Mouse (Mus musculus): Measurements from ENCODE around the gene Sfxn1.

Gene Sfxn1

GRCm38 (mm10) chr13:54077470-54078174 lies 6.0 kb downstream of the Sfxn1 start:
- no peak for DNase-seq

DNA sequence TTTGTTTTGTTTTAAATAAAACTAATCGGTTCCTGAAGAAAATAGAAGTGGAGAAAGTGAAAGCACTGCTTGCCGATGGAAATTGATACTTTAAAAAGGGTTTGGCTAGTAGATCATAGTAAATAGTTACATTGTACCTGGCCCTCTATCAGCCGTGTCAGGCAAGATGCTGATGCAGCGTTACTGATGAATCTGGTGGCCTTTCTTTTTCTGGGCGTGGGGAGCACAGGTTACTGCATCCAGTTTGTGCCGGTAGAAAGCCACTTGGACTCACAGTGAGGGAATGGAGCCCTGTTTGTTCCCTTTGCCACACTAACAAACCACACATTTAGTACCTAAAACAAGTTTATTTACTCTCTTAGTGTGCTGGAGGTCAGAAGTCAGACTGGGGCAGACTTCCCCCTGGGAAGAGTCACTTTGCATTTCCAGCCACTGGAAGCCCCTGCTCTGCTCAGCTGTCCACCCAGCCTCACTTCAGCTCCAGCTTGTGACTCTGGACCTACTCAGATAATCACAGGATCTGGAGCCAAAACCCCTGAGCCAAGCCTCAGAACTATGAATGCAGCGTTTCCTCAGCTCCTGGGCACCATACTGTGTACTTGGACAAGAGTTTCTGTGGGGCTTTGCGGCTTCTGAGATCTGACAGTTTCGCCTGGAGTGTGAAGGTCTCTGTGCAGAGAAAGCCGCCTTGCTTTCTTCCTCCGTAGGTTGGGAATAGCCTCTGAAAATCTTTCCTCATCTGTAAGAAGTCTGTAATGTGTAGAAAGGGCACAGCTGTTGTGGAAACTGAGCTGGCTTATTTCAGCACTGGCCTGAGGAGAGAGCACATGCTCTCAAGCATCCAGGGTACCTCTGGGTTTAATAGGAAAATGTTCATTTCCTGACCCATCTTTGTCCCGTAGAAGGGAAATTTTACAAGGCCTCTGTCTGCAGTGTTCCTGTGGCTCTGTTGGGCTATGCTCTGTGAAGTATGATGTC lies 8.4 kb downstream of the Sfxn1 start:
- DNase-seq, result no peak

DNA sequence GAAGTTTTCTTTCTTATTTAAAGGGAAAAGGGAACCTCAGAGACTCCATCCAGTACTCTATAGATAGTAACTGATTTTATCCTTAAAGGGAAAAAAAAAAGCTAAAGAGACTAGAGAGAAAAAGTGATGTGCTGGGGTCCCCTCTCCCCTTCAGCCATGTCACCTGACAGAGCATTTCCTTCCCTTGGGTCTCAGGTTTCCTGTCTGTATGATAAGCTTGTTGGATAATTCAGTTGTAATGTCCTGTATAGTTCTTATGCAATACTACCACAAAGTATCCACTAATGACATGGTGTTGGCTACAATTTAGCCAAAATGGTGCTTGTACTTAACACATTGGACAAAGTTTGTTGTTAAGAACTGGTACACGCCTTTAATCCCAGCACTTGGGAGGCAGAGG lies 9.1 kb downstream of the Sfxn1 start:
- DNase-seq, result no peak

- DNase-seq, result no peak
Measured at GRCm38 (mm10) chr13:54082946-54083345, 11.3 kb downstream of the Sfxn1 start.

GRCm38 (mm10) chr13:54084178-54084577 lies 12.5 kb downstream of the Sfxn1 start:
- DNase-seq, result no peak

DNA sequence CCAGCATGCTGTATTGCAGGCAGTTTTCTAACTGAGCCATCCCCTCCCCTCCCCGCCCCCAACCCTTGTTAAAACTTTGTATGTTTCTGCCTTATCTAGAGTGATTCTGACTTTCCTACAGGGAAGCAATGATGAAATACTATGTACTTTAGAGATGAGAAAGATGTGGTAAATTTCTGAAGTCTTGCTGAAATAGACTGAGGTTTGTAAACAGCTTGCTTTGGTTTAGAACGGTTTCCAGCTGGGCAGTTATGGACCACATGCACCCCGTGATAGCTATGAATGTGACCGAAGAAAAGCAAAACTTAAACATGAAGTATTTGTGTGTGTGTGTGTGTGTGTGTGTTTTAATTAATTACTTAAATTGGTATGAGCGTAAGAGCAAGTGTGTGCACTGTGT lies 13.2 kb downstream of the Sfxn1 start:
- DNase-seq, result no peak

- no peak for DNase-seq
Measured at GRCm38 (mm10) chr13:54085266-54085665, 13.6 kb downstream of the Sfxn1 start.

DNA sequence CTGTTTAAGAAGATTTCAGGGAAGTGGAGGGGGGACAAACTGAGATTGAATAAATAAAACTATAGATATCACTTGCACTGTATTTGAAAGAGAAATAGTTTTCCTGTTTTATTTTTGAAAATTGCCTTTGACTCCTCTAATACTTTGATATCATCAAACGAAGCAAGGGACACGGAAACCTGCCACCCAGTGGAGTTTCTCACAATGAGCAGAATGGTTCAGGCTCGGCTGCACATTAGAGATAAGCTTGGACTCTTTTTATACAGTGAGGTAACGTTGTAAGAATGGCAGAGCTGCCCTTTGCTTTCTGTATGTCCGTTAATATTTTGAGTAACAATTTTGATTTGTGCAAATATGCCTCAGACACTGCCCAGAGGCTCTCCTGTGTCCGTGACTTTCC lies 20.1 kb downstream of the Sfxn1 start:
- DNase-seq, result no peak

- no peak for DNase-seq
Measured at GRCm38 (mm10) chr13:54094349-54094748, 22.7 kb downstream of the Sfxn1 start.

DNA sequence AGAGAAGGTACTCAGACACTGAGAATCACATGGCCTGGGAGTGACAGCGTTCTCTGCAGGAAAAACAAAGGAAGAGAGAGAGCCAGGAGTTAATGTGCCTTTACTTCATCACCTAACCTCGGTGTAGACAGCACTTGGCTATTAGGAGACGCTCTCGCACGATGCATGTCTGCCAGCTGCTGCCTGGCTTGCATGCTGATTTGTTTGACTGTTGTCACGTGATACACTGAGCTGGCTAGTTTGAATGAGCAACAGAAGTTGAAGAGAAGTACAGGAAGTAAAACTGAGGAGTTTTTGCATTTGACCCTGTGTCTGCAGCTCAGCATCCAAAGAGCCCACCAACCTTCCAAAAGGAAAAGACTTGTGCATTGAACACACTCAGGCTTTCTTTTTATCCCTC lies 23.3 kb downstream of the Sfxn1 start:
- DNase-seq, result no peak

GRCm38 (mm10) chr13:54095721-54096120 lies 24.1 kb downstream of the Sfxn1 start:
- DNase-seq, result no peak

DNA sequence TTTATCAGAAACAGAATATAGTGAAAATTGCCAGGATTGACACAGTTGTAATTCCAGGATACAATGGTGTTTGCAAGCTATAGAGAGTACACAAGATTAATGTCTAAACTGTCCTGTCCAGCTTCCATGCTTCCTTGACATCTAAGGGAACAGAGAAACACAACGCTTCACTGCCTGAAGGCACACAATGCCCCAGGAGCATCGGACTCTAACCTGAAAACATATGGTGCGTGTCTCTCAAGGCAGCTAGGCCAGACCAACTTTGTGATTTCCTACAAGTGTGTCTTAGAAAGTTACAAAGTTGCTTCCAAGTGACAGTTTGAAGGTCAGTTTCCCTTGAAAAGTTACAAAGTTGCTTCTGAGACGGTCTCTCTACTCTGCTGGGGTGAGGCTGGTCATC lies 25.6 kb downstream of the Sfxn1 start:
- DNase-seq, result no peak

DNA sequence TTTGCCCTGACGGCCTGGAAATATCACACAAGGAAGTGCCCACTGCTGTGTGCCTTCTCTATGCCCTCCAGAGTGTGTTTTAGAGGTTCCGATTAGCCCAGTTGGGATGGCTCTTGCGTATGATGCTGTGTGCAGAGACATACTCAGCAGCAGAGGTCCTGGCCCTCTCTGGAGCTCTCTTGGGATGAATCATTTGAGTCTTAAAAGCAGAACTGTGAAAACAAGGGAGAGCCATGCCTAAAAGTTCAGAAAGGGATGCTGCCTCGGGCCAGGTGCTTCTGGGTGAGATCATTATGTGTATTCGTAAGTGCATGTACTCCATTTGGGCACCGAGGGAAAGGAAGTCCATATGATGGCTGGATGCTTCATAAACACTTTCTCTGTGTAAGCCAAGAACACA lies 26.1 kb downstream of the Sfxn1 start:
- DNase-seq, result no peak

DNA sequence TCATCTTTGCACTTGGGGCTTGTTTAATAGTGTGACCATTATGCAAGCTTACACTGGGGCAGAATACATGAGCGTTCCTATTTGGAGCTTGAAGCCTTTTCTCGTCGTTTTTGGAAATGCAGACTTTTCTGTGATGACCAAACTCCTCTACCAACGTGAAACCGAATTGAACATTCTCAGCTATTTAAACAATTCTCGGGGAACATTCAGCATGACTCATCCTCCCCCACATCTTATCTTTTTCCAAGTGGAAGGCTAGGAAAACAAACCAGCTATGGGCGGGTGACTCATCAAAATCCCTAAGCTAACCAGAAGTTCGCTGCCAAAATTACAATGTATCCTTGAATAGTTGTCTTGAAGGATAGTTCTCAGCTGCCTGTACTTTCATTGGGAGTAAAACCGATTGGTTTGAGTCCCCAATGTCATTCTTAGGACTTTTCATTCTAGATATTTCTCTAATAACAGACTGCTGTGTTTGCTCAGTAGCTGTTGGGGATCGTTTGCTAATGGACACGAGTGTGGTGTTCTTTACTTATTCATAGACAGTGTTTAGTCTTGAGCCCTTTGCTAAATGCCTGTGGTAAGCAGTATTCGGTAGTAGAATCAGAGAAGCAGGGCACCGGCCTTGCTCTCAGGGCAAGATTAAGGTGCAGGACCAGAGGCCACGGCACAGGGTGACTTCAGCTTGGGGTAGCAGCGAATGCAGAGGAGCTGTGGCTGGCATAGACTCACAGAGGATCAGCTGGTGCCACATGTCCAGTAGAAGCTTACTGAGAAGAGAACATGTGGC lies 29.6 kb downstream of the Sfxn1 start:
- DNase-seq, result no peak

DNA sequence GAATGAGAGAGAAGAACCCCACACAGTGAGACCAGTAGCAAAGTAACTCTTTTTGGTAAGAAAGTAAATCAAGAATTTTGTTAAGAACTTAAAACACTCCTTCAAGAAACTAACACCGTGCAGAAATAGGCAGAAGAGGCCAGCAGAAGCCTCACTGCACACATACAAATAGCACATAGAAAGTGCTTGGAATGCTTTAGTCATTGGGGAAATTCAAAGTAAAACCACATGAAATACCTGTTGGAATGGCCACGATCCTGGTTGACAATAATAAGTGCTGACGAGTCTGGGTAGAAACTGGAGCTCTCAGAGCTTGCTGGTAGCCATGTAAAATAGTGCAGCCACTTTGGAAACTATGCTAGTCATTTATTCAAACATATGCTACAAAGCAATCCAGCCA lies 30.4 kb downstream of the Sfxn1 start:
- no peak for DNase-seq

GRCm38 (mm10) chr13:54103271-54103670 lies 31.6 kb downstream of the Sfxn1 start:
- no peak for DNase-seq

- no peak for DNase-seq
Measured at GRCm38 (mm10) chr13:54103866-54104265, 32.2 kb downstream of the Sfxn1 start.

DNA sequence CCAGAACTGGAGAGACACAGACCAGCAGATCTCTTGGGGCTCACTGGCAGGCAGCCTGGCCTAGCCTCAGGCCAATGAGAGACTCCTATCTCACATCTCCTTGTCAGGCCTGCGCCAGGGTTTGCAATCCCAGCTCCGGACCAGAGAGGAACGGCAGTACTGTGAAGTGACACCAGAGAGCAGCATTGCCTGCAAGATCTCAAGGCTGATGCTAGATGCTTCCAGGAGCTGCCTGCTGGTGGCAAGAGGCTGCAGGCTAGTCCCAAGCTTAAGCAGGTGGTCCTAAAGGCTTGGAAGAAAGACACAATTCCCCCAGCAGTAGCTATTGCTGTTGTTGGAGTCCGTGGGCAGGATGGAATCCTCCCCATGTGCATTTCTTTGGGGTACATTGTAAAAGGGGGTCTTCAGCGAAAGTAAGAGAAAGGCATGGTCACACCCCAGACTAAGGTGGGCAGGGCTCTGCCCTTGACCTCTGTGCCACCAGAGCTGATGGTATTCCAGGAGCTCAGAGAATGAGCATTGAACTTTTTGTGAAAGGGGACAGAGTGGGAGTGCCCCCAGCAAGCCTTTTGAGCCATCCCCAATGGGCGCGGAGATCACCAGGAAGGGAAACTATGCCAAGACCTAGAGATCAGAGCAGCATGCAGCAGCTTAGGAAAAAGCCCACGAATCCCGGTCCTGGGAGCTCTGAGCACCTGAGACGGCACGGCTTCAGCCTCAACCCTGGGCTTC lies 42.3 kb downstream of the Sfxn1 start:
- peak; percentile 81 to 89 for DNase-seq

DNA sequence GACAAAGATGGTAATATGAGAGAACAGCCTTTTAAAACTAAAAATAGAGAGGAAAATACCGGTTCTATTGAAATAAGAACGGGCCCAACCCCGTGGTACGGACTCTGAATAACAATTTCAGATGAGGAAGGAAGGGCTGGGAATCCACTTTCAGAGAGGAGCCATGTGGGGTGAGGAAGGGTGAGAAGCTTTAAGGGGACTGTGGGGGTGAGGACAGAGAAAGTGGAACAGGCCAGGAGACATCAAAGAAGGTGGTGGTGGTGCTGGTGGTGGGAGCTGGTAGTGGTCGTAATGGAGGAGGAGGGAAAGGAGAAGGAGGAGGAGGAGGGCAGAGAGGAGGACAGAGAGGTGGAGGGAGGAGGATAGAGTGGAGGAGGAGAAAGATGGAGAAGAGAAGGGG lies 43.3 kb downstream of the Sfxn1 start:
- DNase-seq, result no peak

- no peak for DNase-seq
Measured at GRCm38 (mm10) chr13:54115779-54116178, 44.1 kb downstream of the Sfxn1 start.

DNA sequence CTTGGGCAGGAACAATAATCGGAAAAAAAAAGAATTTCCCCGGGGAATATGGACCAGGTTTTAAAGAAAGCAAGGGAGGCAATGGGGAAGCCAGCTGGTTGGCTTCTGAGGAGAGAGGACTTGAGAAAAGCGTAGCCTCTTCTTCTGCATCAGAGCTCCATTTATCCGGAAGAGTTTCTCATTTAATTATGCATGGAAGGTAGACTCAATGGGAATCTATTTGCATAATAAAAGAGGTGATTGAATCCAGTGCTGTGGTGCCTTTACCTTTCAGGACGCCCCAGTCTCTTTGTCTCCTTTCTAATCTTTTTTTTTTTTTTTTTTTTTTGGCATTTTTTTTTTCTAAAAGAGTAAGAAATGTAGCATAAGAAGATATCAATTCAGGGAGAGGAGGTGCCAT lies 46.7 kb downstream of the Sfxn1 start:
- DNase-seq, result no peak

GRCm38 (mm10) chr13:54137756-54138410 lies 66.2 kb downstream of the Sfxn1 start:
- DNase-seq, result no peak
